Mouse (Mus musculus) intestine, embryonic 16.5 days (tissue): ENCODE measurements around the gene Rpia. TPM values are rescaled to one million over a fixed set of nuclear protein-coding genes. Genes with fewer than 3 reads are reported as not detected.
"Not testable (repeated sequence)": the region's sequence is repeated elsewhere in the genome, so short reads cannot be mapped to it uniquely, and the experiment has no call there.

Source experiments
- ATAC-seq: fragments of 200-750 bp; cut with Nextera tagmentation; 2 replicates; pipeline ENCODE4 v1.8.0; 2017; ENCODE audit warnings: moderate TSS enrichment, moderate library complexity
- H3K27ac ChIP-seq: fragments of 300-500 bp; sonication (generic); 2 replicates; pipeline ENCODE4 v1.5.1; 2014; ENCODE audit warnings: mild to moderate bottlenecking, low read length
- H3K27me3 ChIP-seq: fragments of 300-500 bp; sonication (generic); replicated peaks from 2 replicates; pipeline ENCODE4 v1.6.1; 2014; ENCODE audit warnings: low read length, control low read depth, mixed read lengths; ENCODE audit not compliant: control insufficient read depth, insufficient read depth
- H3K36me3 ChIP-seq: fragments of 300-500 bp; sonication (generic); 2 replicates; pipeline ENCODE4 v1.6.1; 2014; ENCODE audit warnings: low read length, control low read depth; ENCODE audit not compliant: control insufficient read depth, insufficient read depth
- H3K4me1 ChIP-seq: fragments of 300-500 bp; sonication (generic); 2 replicates; pipeline ENCODE4 v1.6.1; 2014; ENCODE audit warnings: low read length, control low read depth, mixed read lengths; ENCODE audit not compliant: control insufficient read depth, insufficient read depth
- H3K4me2 ChIP-seq: fragments of 300-500 bp; sonication (generic); 2 replicates; pipeline ENCODE4 v1.6.1; 2014; ENCODE audit warnings: low read depth, low read length, control low read depth
- H3K4me3 ChIP-seq: fragments of 300-500 bp; sonication (generic); 2 replicates; pipeline ENCODE4 v1.5.1; 2014; ENCODE audit warnings: mild to moderate bottlenecking, low read length
- H3K9ac ChIP-seq: fragments of 300-500 bp; sonication (generic); 2 replicates; pipeline ENCODE4 v1.6.1; 2014; ENCODE audit warnings: low read depth, low read length
- H3K9me3 ChIP-seq: fragments of 300-500 bp; sonication (generic); 2 replicates; pipeline ENCODE4 v1.6.1; 2016; ENCODE audit warnings: low read length, control low read depth; ENCODE audit not compliant: control insufficient read depth
- WGBS: fragments of 180-500 bp; shearing (Covaris S2); extraction: QIAGEN DNeasy Blood & Tissue Kit; methylation state at CpG from one replicate; pipeline ENCODE4 v1.1.7; 2014; 5-methylcytosine and 5-hydroxymethylcytosine counted together
- polyA plus RNA-seq: library from polyadenylated mRNA; unstranded; fragments of >200 nt; fragmentation: Nextera tagmentation; extraction: Ambion mirVana; gene quantifications from 2 replicates; pipeline ENCODE4 v1.2.1, GENCODE M21; 2015

Gene Rpia
- polyA plus RNA-seq, 1 experiment from 2014 or later, result 4.1 TPM

DNA sequence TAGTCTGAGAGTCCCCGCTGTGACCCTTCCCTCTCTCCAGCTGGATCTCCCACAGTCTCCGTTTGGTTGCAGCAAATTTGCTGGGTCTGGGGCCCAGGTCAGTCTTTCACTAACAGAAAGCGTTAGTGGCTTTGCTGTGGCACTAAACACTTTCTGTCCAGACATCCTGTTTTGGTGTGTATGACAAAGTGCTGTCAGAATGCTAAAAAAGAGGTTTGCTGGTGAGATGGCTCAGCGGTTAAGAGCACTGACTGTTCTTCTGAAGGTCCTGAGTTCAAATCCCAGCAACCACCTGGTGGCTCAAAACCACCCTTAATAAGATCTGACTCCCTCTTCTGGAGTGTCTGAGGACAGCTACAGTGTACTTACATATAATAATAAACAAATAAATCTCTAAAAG lies 31.2 kb upstream of the Rpia start:
- not testable (repeated sequence) for H3K27ac ChIP-seq, H3K27me3 ChIP-seq, H3K9me3 ChIP-seq, H3K4me2 ChIP-seq, H3K4me3 ChIP-seq, H3K4me1 ChIP-seq, ATAC-seq, H3K36me3 ChIP-seq, H3K9ac ChIP-seq
- WGBS, result 82% methylated on average over 4 of the region's 4 CpGs

DNA sequence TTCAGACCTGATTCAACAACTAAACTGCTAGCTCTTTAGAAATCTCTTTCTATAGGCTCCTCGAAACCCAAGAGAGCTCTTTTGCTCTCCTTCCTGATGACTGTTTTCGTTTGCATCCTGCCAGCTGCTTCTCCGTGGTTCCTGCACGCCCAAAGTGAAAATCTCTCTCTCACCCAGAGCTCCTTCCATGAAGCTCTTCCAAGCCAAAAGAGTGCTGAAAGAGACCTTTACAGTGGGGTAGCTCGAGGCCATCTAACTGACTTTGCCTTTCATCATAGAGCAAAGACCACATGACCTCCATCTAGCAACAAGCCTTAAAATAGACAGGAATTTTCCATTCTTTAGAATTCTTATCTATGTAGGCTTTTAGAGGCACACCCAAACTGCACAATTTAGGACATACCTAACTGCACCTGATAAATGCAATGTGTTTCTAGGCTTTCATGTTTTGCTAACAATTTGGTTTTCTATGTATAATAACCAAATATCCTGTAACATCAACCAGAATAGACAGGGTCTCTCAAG lies 30.4 kb upstream of the Rpia start:
- H3K4me2 ChIP-seq, result no peak overlapping the region
- no peaks in the 10 kb centered on the region for H3K36me3 ChIP-seq
- no peaks in the 10 kb centered on the region for H3K9me3 ChIP-seq
- no peaks in the 10 kb centered on the region for H3K27me3 ChIP-seq
- no peak for ATAC-seq
- H3K4me3 ChIP-seq, result no peak overlapping the region
- H3K4me1 ChIP-seq, result peaks cover 4% of the 10 kb centered on the region; the same call in 1 of the 2 replicates
- no peak overlapping the region for H3K9ac ChIP-seq
- no peak overlapping the region for H3K27ac ChIP-seq
- WGBS, result 66% methylated on average over 5 of the region's 5 CpGs

DNA sequence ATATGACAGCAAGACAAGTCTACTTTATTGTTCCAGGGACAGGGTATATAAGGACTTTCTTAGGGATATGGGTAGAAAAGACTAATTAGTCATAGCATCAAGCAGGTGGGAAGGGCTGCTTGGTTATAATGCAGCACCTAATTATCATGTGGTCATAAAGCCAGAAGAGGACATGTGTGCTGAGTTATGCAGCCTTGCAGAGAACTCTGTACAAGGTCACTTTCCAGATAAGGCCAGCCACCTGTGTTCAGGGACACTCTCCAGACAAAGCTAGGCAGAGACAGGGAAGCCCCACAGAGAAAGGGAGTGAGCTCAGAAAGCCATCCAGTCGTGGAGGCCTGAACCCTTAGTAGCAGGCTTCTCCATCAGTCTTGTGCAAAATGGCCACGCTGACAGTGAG lies 29.5 kb upstream of the Rpia start:
- no peak overlapping the region for H3K4me3 ChIP-seq
- H3K9me3 ChIP-seq, result no peaks in the 10 kb centered on the region
- H3K4me1 ChIP-seq, result peaks cover 4% of the 10 kb centered on the region; the same call in 1 of the 2 replicates
- no peak overlapping the region for H3K9ac ChIP-seq
- no peaks in the 10 kb centered on the region for H3K36me3 ChIP-seq
- H3K4me2 ChIP-seq, result no peak overlapping the region
- WGBS, result 56% methylated on average over 2 of the region's 2 CpGs
- H3K27me3 ChIP-seq, result no peaks in the 10 kb centered on the region
- 0 out of 2 replicates have a peak overlapping the region, but pooled peaks have one; percentile 27 for H3K27ac ChIP-seq
- ATAC-seq, result peak; percentile 49

DNA sequence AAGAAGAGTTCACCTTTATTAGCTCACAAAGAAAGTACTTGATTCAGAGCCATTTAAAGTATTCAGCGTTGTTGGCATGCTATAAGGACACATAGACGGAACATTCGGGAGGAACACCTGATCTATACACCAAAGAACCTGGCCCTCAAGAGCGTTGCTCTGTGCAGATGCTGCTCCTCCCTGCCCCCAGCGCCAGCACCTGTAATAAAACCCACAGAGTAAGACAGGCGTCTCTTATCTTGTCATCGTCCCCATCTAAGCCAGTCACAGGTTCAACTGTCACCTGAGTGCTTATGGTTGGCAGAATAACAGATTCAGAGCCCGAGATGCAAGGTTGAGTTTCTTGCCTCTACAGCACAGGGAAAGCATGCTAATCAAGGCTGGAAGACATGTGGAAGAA lies 23.4 kb upstream of the Rpia start:
- no peak for ATAC-seq
- WGBS, result 76% methylated on average over 8 of the region's 8 CpGs

DNA sequence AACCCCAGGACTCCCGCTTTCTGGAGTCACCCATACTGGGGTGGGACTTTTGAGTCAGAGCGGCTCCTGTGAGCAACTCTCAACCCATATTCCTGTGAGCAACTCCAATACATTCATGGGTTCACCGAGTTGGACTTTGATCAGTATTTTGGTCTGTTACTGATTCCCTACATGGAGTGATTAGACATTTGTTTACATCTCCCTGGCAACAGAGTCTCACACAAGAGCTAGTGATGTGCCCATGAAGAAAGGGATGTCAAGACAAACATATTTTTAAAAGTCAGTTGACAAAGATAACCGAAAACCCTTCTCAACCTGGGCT lies 22.6 kb upstream of the Rpia start:
- no peak overlapping the region for H3K4me3 ChIP-seq
- H3K9me3 ChIP-seq, result no peaks in the 10 kb centered on the region
- no peaks in the 10 kb centered on the region for H3K36me3 ChIP-seq
- no peaks in the 10 kb centered on the region for H3K27me3 ChIP-seq
- WGBS, result 83% methylated on average over 4 of the region's 4 CpGs
- peak overlapping the region; percentile 72; the same call in 1 of the 2 replicates for H3K27ac ChIP-seq
- no peak overlapping the region for H3K9ac ChIP-seq
- peaks cover 14% of the 10 kb centered on the region; the same call in 1 of the 2 replicates for H3K4me1 ChIP-seq
- ATAC-seq, result peak; percentile 53
- H3K4me2 ChIP-seq, result no peak overlapping the region

More for the DNA sequence above, 23.4 kb upstream of the Rpia start:
- H3K4me2 ChIP-seq, result no peak overlapping the region
- no peak overlapping the region for H3K27ac ChIP-seq
- no peaks in the 10 kb centered on the region for H3K9me3 ChIP-seq
- H3K36me3 ChIP-seq, result no peaks in the 10 kb centered on the region
- H3K4me1 ChIP-seq, result peaks cover 14% of the 10 kb centered on the region; the same call in 1 of the 2 replicates
- H3K4me3 ChIP-seq, result no peak overlapping the region
- no peaks in the 10 kb centered on the region for H3K27me3 ChIP-seq
- H3K9ac ChIP-seq, result no peak overlapping the region

DNA sequence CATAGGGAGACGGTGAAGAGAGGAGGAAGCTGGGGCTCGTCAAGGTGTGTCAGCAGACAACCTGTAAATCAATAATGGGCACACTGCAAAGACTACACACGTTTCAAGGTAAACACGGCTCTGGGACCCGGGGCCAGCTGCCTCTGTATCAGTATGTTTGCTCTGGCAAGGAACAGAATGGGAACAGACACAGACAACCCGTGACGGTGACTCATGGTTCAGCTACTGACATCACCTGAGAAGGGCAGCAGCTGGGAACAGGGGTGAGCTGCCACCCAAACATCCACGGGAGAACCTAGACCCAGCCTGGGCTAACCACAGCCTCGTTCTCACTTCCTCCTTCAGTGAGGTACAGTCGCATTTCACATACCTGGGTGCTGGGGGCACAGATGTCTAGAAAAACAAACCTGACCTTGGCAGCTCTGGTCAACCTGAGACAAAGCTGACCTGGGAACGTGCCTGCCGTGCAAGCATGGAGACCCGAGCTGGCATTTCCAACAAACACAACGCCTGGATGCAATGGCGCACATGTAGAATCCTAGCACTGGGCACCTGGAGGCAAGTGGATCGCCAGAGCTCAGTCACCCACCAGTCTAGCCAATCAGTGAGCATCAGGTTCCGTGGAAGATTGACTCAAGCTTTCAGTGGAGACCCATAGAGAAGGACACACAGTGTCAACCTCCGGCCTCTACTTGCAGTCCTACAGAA lies 22.0 kb upstream of the Rpia start:
- H3K36me3 ChIP-seq, result no peaks in the 10 kb centered on the region
- WGBS, result 59% methylated on average over 18 of the region's 18 CpGs
- no peaks in the 10 kb centered on the region for H3K9me3 ChIP-seq
- peak; percentile 90 for ATAC-seq
- H3K27ac ChIP-seq, result peak overlapping the region; percentile 72
- no peak overlapping the region for H3K4me2 ChIP-seq
- H3K9ac ChIP-seq, result no peak overlapping the region
- peaks cover 14% of the 10 kb centered on the region; the same call in 1 of the 2 replicates for H3K4me1 ChIP-seq
- H3K4me3 ChIP-seq, result no peak overlapping the region
- H3K27me3 ChIP-seq, result no peaks in the 10 kb centered on the region

DNA sequence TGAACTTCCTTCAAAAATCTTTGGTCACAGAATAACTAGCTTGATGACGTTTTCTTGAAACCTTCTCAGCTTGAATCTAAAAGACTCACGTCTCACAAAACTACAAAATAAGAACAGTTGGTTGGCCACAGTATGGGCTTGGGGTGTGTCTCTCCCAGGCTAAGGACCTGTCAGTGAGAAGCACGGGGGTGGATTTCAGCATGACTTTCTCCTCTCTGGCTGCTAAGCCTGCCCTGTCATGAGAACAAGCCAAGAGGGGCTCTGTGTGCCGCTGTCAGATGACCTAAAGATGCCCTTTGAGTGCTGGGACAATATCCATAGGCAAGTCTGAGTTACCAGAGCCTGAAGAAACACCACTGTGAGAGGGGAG lies 20.5 kb upstream of the Rpia start:
- no peak overlapping the region for H3K4me3 ChIP-seq
- no peak overlapping the region for H3K9ac ChIP-seq
- no peaks in the 10 kb centered on the region for H3K27me3 ChIP-seq
- H3K9me3 ChIP-seq, result no peaks in the 10 kb centered on the region
- peak overlapping the region; percentile 59 for H3K27ac ChIP-seq
- ATAC-seq, result 0 out of 2 replicates have a peak, but pooled peaks have one; percentile 16
- WGBS, result 30% methylated on average over 4 of the region's 4 CpGs
- H3K4me2 ChIP-seq, result no peak overlapping the region
- peaks cover 14% of the 10 kb centered on the region; the same call in 1 of the 2 replicates for H3K4me1 ChIP-seq
- no peaks in the 10 kb centered on the region for H3K36me3 ChIP-seq

DNA sequence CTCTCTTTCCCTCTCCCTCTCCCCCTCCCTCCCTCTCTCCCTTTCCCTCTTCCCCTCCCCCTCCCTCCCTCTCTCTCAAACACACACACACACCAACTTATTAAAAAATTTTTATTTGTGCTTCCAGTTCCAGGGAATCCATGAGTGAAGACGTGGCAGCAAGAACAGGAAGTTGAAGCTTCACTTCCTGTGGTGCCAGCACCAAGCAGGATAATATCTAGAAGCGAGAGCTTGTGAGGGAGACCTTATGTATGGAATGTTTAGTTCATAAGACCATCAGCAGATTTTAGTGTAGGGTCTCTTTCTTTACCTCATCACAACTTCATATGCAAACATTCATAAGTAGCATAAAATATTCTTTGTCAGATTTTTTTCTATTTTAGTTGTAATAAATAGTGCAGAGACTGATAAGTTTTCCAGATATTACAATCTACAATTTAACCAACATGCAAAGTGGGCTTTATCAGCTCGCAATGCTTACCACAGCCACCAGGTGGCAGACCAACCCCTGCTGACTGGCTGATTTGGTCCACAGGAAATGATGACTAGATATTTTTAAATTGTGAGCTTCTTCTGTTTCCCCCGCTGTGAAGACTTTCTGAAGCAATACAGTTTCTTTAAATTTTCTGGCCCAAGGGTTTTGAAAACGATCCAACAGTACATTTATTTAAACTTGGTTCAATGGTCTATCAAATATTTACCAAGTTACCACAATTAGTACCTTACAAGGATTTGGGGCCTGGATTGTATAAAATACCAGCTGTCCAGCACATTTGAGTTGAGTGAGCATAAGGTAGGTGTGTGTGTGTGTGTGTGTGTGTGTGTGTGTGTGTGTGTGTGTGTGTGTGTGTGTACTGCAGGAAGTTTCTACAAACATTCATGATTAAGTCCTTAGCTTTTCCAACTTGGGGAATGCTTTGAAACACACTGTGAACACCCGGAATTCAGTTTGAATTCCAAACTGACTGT lies 19.8 kb upstream of the Rpia start:
- H3K27me3 ChIP-seq, result no peaks in the 10 kb centered on the region
- H3K4me1 ChIP-seq, result peaks cover 14% of the 10 kb centered on the region; the same call in 1 of the 2 replicates
- no peak for ATAC-seq
- H3K27ac ChIP-seq, result no peak overlapping the region; the same call in 1 of the 2 replicates
- no peak overlapping the region for H3K4me3 ChIP-seq
- H3K36me3 ChIP-seq, result no peaks in the 10 kb centered on the region
- H3K9ac ChIP-seq, result no peak overlapping the region
- H3K4me2 ChIP-seq, result no peak overlapping the region
- H3K9me3 ChIP-seq, result no peaks in the 10 kb centered on the region
- 15% methylated on average over 6 of the region's 6 CpGs for WGBS

DNA sequence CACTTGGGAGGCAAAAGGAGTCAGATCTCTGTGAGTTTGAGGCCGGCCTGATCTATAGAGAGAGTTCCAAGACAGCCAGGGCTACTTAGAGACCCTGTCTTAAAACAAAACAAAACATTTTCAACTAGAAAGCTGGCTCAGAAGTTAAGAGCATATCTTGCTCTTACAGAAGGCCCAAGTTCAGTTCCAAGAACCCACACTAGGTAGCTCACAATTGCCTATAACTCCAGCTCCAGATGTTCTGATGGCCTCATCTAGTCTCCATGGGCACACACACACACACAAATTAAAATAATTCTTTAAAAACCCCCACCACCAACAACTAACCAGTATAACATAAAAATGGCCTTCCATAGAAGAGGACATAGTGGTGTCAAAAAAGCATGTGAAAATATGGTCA lies 18.5 kb upstream of the Rpia start:
- Histone ChIP-seq H3K9ac (no peak overlapping the region), H3K4me1 (peaks cover 17% of the 10 kb centered on the region), H3K36me3 (no peaks in the 10 kb centered on the region), H3K4me3 (no peak overlapping the region), H3K9me3 (no peaks in the 10 kb centered on the region), H3K4me2 (no peak overlapping the region), H3K27me3 (no peaks in the 10 kb centered on the region), H3K27ac (no peak overlapping the region)
- ATAC-seq, result no peak
- WGBS, result 85% methylated on average over 1 of the region's 1 CpGs
